ENCODE assay signal across 12 mouse cellular contexts in the genomic region with DNA sequence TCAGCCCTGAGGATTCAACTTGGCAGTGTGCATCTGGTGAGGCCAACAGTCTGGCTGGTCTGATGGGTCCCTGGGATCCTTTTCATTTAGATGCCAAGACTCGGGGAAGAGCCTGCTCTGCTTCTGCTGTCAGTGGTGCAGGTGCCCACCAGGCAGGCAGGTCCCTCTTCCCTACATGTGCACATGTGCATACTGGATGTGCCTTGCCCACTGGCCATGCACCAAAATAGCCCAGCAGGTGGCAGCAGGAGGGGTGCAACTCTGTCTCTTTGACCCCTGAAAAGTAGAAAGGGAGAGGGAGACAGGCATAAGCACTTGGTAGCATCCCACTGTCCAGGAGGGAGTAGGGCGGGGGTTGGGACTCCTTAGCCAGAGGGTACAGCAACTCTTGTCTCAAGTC.
DNase-seq lines count a peak whose midpoint lies in the region; ATAC-seq and TF ChIP-seq lines count a peak whose summit lies in the region.
"Had no signal": no experiment of that assay in that cellular context is flagged by ENCODE, and none has a peak within 500 bp of the region (broad histone marks: within the 10 kb centered on the region; RNA-seq: fewer than 3 reads in every experiment).

No protein-coding gene starts in this region.

- no peaks in the 10 kb centered on the region for H3K9me3 ChIP-seq in ES-Bruce4 (replicated peaks; ENCODE audit: control insufficient read depth, insufficient read depth, low read length, poor library complexity, severe bottlenecking)
- H3K9me3 ChIP-seq in intestine, embryonic 15.5 days = no peaks in the 10 kb centered on the region
- H3K9me3 ChIP-seq: midbrain, embryonic 12.5 days had no signal

- ATAC-seq in intestine, embryonic 15.5 days = no peak
- ATAC-seq: forebrain, embryonic 14.5 days had no signal

- H3K27ac ChIP-seq in ES-Bruce4 (ENCODE audit: insufficient read depth, low read length) = no peak overlapping the region
- H3K27ac ChIP-seq in intestine, embryonic 15.5 days = no peak overlapping the region
- H3K27ac ChIP-seq: left cerebral cortex, adult 2 months; midbrain, embryonic 12.5 days had no signal

- H3K27me3 ChIP-seq in ES-Bruce4 (ENCODE audit: control insufficient read depth, insufficient read depth, low read length, poor library complexity, severe bottlenecking) = no peaks in the 10 kb centered on the region
- no peaks in the 10 kb centered on the region for H3K27me3 ChIP-seq in intestine, embryonic 15.5 days (replicated peaks)
- H3K27me3 ChIP-seq: midbrain, embryonic 12.5 days had no signal

- no peak for TF ChIP-seq EP300 in ES-Bruce4 (IDR thresholded peaks at IDR 0.05; ENCODE audit: insufficient read depth, low read depth, low read length)

- peak; percentile 0 for TF ChIP-seq CTCF in ES-Bruce4 (IDR thresholded peaks at IDR 0.05; ENCODE audit: low read depth, low read length)

- H3K9ac ChIP-seq in ES-Bruce4 (ENCODE audit: low read depth, poor library complexity, severe bottlenecking) = no peak overlapping the region
- H3K9ac ChIP-seq in intestine, embryonic 15.5 days = no peak overlapping the region
- H3K9ac ChIP-seq: midbrain, embryonic 12.5 days had no signal

- H3K36me3 ChIP-seq in ES-Bruce4 (ENCODE audit: control insufficient read depth, insufficient read depth, low read length, poor library complexity, severe bottlenecking) = no peaks in the 10 kb centered on the region
- H3K36me3 ChIP-seq in intestine, embryonic 15.5 days = no peaks in the 10 kb centered on the region
- H3K36me3 ChIP-seq: midbrain, embryonic 12.5 days had no signal

- H3K4me3 ChIP-seq in ES-Bruce4 (ENCODE audit: low read depth, low read length) = no peak overlapping the region
- H3K4me3 ChIP-seq in intestine, embryonic 15.5 days (replicated peaks) = no peak overlapping the region
- H3K4me3 ChIP-seq: left cerebral cortex, adult 2 months; midbrain, embryonic 12.5 days had no signal

- no peak for TF ChIP-seq POLR2A in ES-Bruce4 (IDR thresholded peaks at IDR 0.05; ENCODE audit: insufficient read depth, low read length)

- H3K4me1 ChIP-seq in ES-Bruce4 (ENCODE audit: control insufficient read depth, insufficient read depth, low read length) = no peaks in the 10 kb centered on the region
- H3K4me1 ChIP-seq in intestine, embryonic 15.5 days (replicated peaks) = no peaks in the 10 kb centered on the region
- H3K4me1 ChIP-seq: midbrain, embryonic 12.5 days had no signal

- peak; percentile 19 for DNase-seq in adrenal gland, postnatal 14 days
- DNase-seq in adrenal gland, adult 2 months = no peak
- peak; percentile 18 for DNase-seq in kidney, postnatal 10 days
- no peak for DNase-seq in kidney, adult 8-10 months
- peak; percentile 15 for DNase-seq in naive thymus-derived CD4-positive, alpha-beta T cell, adult 2 months (ENCODE audit: low read depth)
- DNase-seq in right cerebral cortex, postnatal 14 days = no peak
- DNase-seq: heart, postnatal 14 days had no signal

- 79% methylated on average over 2 of the region's 2 CpGs for WGBS in intestine, embryonic 15.5 days

- H3K4me2 ChIP-seq in intestine, embryonic 15.5 days (replicated peaks) = no peak overlapping the region
- H3K4me2 ChIP-seq: midbrain, embryonic 12.5 days had no signal

Comparison
In these comparisons a context has a peak if more than half of its experiments do, and no peak if none do; other contexts are left out.
1. DNase-seq: peak in adrenal gland, postnatal 14 days (single experiment), kidney, postnatal 10 days (single experiment) and naive thymus-derived CD4-positive, alpha-beta T cell, adult 2 months (single experiment); none in adrenal gland, adult 2 months (single experiment), kidney, adult 8-10 months (0 of 2) and right cerebral cortex, postnatal 14 days (single experiment).